Comparison of ENCODE assay signal across 8 mouse cellular contexts in the genomic region with DNA sequence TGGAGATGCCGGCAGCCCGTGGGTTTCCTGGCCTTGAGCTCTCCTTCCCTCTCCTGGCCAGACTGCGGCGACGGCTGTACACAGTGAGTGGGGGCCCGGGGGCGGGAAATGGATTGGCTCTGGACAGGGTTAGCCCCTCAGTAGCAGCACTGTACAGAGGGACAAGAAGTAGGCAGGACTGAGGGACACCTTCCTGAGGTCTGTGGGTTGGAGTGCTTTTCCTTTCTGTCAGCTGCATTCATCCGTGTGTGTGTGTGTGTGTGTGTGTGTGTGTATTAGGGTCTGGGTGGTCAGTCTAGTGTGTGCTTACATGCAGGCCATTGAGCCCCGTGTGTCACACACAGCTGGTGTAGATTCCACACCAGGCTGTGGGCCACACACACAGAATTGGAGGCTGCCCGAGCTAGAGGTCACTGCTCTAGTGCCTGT. TPM values are rescaled to one million over a fixed set of nuclear protein-coding genes. Genes with fewer than 3 reads are reported as not detected.
A peak's percentile ranks its signal among the peaks of the same experiment; 100 is the strongest.
DNase-seq lines count a peak whose midpoint lies in the region; ATAC-seq and TF ChIP-seq lines count a peak whose summit lies in the region.

No protein-coding gene starts in this region.

- H3K4me3 ChIP-seq in kidney, embryonic 14.5 days (ENCODE audit: low read length): no peak overlapping the region
- H3K4me3 ChIP-seq in midbrain, embryonic 11.5 days (ENCODE audit: low read depth, low read length): no peak overlapping the region
- H3K4me3 ChIP-seq in thymus, adult 2 months (ENCODE audit: control insufficient read depth, insufficient read depth, low read length): no peak overlapping the region

- H3K27ac ChIP-seq in kidney, embryonic 14.5 days (ENCODE audit: low read depth, low read length): peak overlapping the region; percentile 66; the same call in 1 of the 2 replicates
- peak overlapping the region; percentile 20; the same call in 1 of the 2 replicates for H3K27ac ChIP-seq in midbrain, embryonic 11.5 days (ENCODE audit: low read depth, low read length)
- no peak overlapping the region for H3K27ac ChIP-seq in thymus, adult 2 months (ENCODE audit: control insufficient read depth, insufficient read depth, low read length)

- no peaks in the 10 kb centered on the region for H3K9me3 ChIP-seq in kidney, embryonic 14.5 days (ENCODE audit: control insufficient read depth, low read length)
- no peaks in the 10 kb centered on the region for H3K9me3 ChIP-seq in midbrain, embryonic 11.5 days (ENCODE audit: control insufficient read depth, low read length)

- no peak for TF ChIP-seq POLR2A in thymus, adult 2 months (IDR thresholded peaks at IDR 0.05; ENCODE audit: control insufficient read depth, extremely low read depth, insufficient read depth, low read length, poor library complexity)

- H3K4me2 ChIP-seq in kidney, embryonic 14.5 days (replicated peaks; ENCODE audit: low read depth, low read length): peak overlapping the region; percentile 5
- no peak overlapping the region for H3K4me2 ChIP-seq in midbrain, embryonic 11.5 days

- ATAC-seq in kidney, embryonic 14.5 days (ENCODE audit: low FRiP score, low TSS enrichment): peak; percentile 11; the same call in 1 of the 2 replicates
- peak; percentile 25; the same call in 1 of the 2 replicates for ATAC-seq in midbrain, embryonic 11.5 days (ENCODE audit: low FRiP score)

- DNase-seq in kidney, adult 9 months: no peak
- DNase-seq in cerebellum, postnatal 25 days: peak; percentile 51 to 57
- DNase-seq in heart, postnatal 4 days: peak; percentile 49
- no peak for DNase-seq in midbrain, embryonic 11.5 days (ENCODE audit: low spot score, missing footprints)
- DNase-seq in frontal cortex, postnatal 36 days (ENCODE audit: low spot score in 2 of 2): no peak
- DNase-seq in thymus, adult 18-20 months: no peak
- DNase-seq in thymus, adult 2 months: no peak

- H3K27me3 ChIP-seq in kidney, embryonic 14.5 days (ENCODE audit: control insufficient read depth, insufficient read depth, low read length): no peaks in the 10 kb centered on the region
- no peaks in the 10 kb centered on the region for H3K27me3 ChIP-seq in midbrain, embryonic 11.5 days (ENCODE audit: control insufficient read depth, insufficient read depth, low read length)
- no peaks in the 10 kb centered on the region for H3K27me3 ChIP-seq in thymus, adult 2 months (ENCODE audit: control insufficient read depth, insufficient read depth, low read length)

- peaks cover 57% of the 10 kb centered on the region for H3K4me1 ChIP-seq in kidney, embryonic 14.5 days (ENCODE audit: control insufficient read depth, insufficient read depth, low read length)
- H3K4me1 ChIP-seq in midbrain, embryonic 11.5 days (ENCODE audit: control insufficient read depth, insufficient read depth, low read length): peaks cover 47% of the 10 kb centered on the region
- peaks cover 74% of the 10 kb centered on the region for H3K4me1 ChIP-seq in thymus, adult 2 months (replicated peaks; ENCODE audit: control insufficient read depth, insufficient read depth, low read length)

- WGBS in kidney, embryonic 14.5 days: 43% methylated on average over 10 of the region's 10 CpGs
- 59% methylated on average over 10 of the region's 10 CpGs for WGBS in midbrain, embryonic 11.5 days
- 47% methylated on average over 10 of the region's 10 CpGs for WGBS in thymus, adult 2 months

- no peak for TF ChIP-seq CTCF in thymus, adult 2 months (IDR thresholded peaks at IDR 0.05; ENCODE audit: borderline replicate concordance, control insufficient read depth, extremely low read depth, insufficient read depth, low read length, poor library complexity)

- H3K36me3 ChIP-seq in kidney, embryonic 14.5 days (ENCODE audit: control insufficient read depth, insufficient read depth, low read length): peaks cover 3% of the 10 kb centered on the region; the same call in 1 of the 2 replicates
- no peaks in the 10 kb centered on the region for H3K36me3 ChIP-seq in midbrain, embryonic 11.5 days (ENCODE audit: control insufficient read depth, insufficient read depth, low read length)
- H3K36me3 ChIP-seq in thymus, adult 2 months (ENCODE audit: control insufficient read depth, insufficient read depth, low read length): 0 out of 2 replicates have a peak, but pooled peaks cover 10% of the 10 kb centered on the region

- peak overlapping the region; percentile 2; the same call in 1 of the 2 replicates for H3K9ac ChIP-seq in kidney, embryonic 14.5 days (ENCODE audit: low read depth, low read length)
- H3K9ac ChIP-seq in midbrain, embryonic 11.5 days (ENCODE audit: low read length): peak overlapping the region; percentile 49

RNA-seq across cellular contexts. Expression of a gene that starts 17.8 kb away (rescaled TPM):
- polyA plus RNA-seq in kidney, embryonic 14.5 days (2014; fragmentation: Nextera tagmentation; extraction: Ambion mirVana): 10.7 and 11.0 TPM in 2 replicates
- 10 to 100 TPM; 38.4 to 49.9 TPM for total RNA-seq in heart, postnatal 4 days (2021)
- polyA plus RNA-seq in midbrain, embryonic 11.5 days (2014; fragmentation: Nextera tagmentation; extraction: Ambion mirVana): 6.1 and 6.6 TPM in 2 replicates
- polyA plus RNA-seq in thymus, adult 2 months (2012; rRNA removed): 479 and 508 TPM in 2 replicates

RNA-seq across cellular contexts. Expression of a gene that starts 52.8 kb away (rescaled TPM):
- 38.1 and 62.0 TPM in 2 replicates for polyA plus RNA-seq in kidney, embryonic 14.5 days (2014; fragmentation: Nextera tagmentation; extraction: Ambion mirVana)
- 100 to 1,000 TPM; 139 to 148 TPM for total RNA-seq in heart, postnatal 4 days (2021)
- polyA plus RNA-seq in midbrain, embryonic 11.5 days (2014; fragmentation: Nextera tagmentation; extraction: Ambion mirVana): 87.1 and 89.3 TPM in 2 replicates
- polyA plus RNA-seq in thymus, adult 2 months (2012; rRNA removed): 11.7 and 14.2 TPM in 2 replicates

Comparison
In these comparisons a context has a peak if more than half of its experiments do, and no peak if none do; other contexts are left out.
1. DNase-seq: peak in cerebellum, postnatal 25 days (2 of 2) and heart, postnatal 4 days (single experiment); none in kidney, adult 9 months (single experiment), midbrain, embryonic 11.5 days (single experiment), frontal cortex, postnatal 36 days (0 of 2), thymus, adult 18-20 months (0 of 2) and thymus, adult 2 months (single experiment).
2. RNA of a gene that starts 17.8 kb away (polyA plus RNA-seq): 479 to 508 TPM in thymus, adult 2 months; 10.7 to 11.0 TPM in kidney, embryonic 14.5 days and 6.1 to 6.6 TPM in midbrain, embryonic 11.5 days; every median in the first group is over 10 times any median in the second.